Mouse (Mus musculus): Measurements from ENCODE around the gene Mpdu1. TPM values are rescaled to one million over a fixed set of nuclear protein-coding genes. Genes with fewer than 3 reads are reported as not detected.

The Mpdu1 gene
- polyA plus RNA-seq, 1 experiment from 2014 or later: 81.4 TPM

GRCm38 (mm10) chr11:69671726-69672124, 9.3 kb upstream of the Mpdu1 start:
- H3K27me3 ChIP-seq (replicated peaks): no peaks in the 10 kb centered on the region
- peaks cover 33% of the 10 kb centered on the region for H3K4me1 ChIP-seq
- peak overlapping the region; percentile 99 for H3K9ac ChIP-seq
- under 1% methylated on average over 43 of the region's 43 CpGs for WGBS
- peak overlapping the region; percentile 96 for H3K4me2 ChIP-seq (replicated peaks)
- no peaks in the 10 kb centered on the region for H3K9me3 ChIP-seq
- H3K4me3 ChIP-seq: peak overlapping the region; percentile 99
- ATAC-seq (ENCODE audit: low FRiP score, low read depth): peak; percentile 23
- peaks cover 76% of the 10 kb centered on the region for H3K36me3 ChIP-seq
- peak overlapping the region; percentile 87 for H3K27ac ChIP-seq

- no peaks in the 10 kb centered on the region for H3K27me3 ChIP-seq (replicated peaks)
- WGBS: 1% methylated on average over 59 of the region's 61 CpGs
- peak overlapping the region; percentile 87 for H3K27ac ChIP-seq
- peak overlapping the region; percentile 96 for H3K4me2 ChIP-seq (replicated peaks)
- no peaks in the 10 kb centered on the region for H3K9me3 ChIP-seq
- peak overlapping the region; percentile 99 for H3K4me3 ChIP-seq
- peaks cover 76% of the 10 kb centered on the region for H3K36me3 ChIP-seq
- H3K4me1 ChIP-seq: peaks cover 33% of the 10 kb centered on the region
- peak overlapping the region; percentile 99 for H3K9ac ChIP-seq
- ATAC-seq (ENCODE audit: low FRiP score, low read depth): peak; percentile 66
Observed at GRCm38 (mm10) chr11:69670786-69671725, 8.6 kb upstream of the Mpdu1 start.

GRCm38 (mm10) chr11:69666665-69667005, 4.2 kb upstream of the Mpdu1 start:
- Histone ChIP-seq H3K27ac (no peak overlapping the region), H3K27me3 (replicated peaks) (no peaks in the 10 kb centered on the region), H3K9ac (no peak overlapping the region), H3K9me3 (no peaks in the 10 kb centered on the region), H3K36me3 (peaks cover 71% of the 10 kb centered on the region), H3K4me2 (replicated peaks) (no peak overlapping the region), H3K4me3 (no peak overlapping the region), H3K4me1 (peaks cover 30% of the 10 kb centered on the region)
- 89% methylated on average over 3 of the region's 3 CpGs for WGBS
- ATAC-seq (ENCODE audit: low FRiP score, low read depth): no peak

- Histone ChIP-seq H3K9me3 (no peaks in the 10 kb centered on the region), H3K9ac (no peak within 1 kb of the TSS), H3K4me1 (peaks cover 35% of the 10 kb centered on the region), H3K27me3 (replicated peaks) (no peaks in the 10 kb centered on the region), H3K36me3 (peaks cover 71% of the 10 kb centered on the region), H3K4me3 (no peak within 1 kb of the TSS), H3K4me2 (replicated peaks) (no peak within 1 kb of the TSS), H3K27ac (no peak within 1 kb of the TSS)
- no peak for ATAC-seq (ENCODE audit: low FRiP score, low read depth)
- 33% methylated on average over 7 of the region's 7 CpGs for WGBS
Observed at GRCm38 (mm10) chr11:69665961-69666664, 3.7 kb upstream of the Mpdu1 start, which contains the start of gene Cd68. Gene Cd68, minus strand, starts transcription at chr11:69666153.

GRCm38 (mm10) chr11:69665457-69665960, 3.1 kb upstream of the Mpdu1 start:
- peaks cover 35% of the 10 kb centered on the region for H3K4me1 ChIP-seq
- H3K27ac ChIP-seq: no peak overlapping the region
- no peak overlapping the region for H3K9ac ChIP-seq
- H3K36me3 ChIP-seq: peaks cover 65% of the 10 kb centered on the region
- ATAC-seq (ENCODE audit: low FRiP score, low read depth): no peak
- H3K4me2 ChIP-seq (replicated peaks): no peak overlapping the region
- H3K9me3 ChIP-seq: no peaks in the 10 kb centered on the region
- H3K27me3 ChIP-seq (replicated peaks): no peaks in the 10 kb centered on the region
- WGBS: 81% methylated on average over 9 of the region's 9 CpGs
- H3K4me3 ChIP-seq: no peak overlapping the region

- no peak overlapping the region for H3K27ac ChIP-seq
- ATAC-seq (ENCODE audit: low FRiP score, low read depth): no peak
- peaks cover 29% of the 10 kb centered on the region for H3K4me1 ChIP-seq
- no peaks in the 10 kb centered on the region for H3K9me3 ChIP-seq
- H3K27me3 ChIP-seq (replicated peaks): no peaks in the 10 kb centered on the region
- H3K36me3 ChIP-seq: peaks cover 59% of the 10 kb centered on the region
- H3K4me3 ChIP-seq: no peak overlapping the region
- 97% methylated on average over 7 of the region's 7 CpGs for WGBS
- no peak overlapping the region for H3K4me2 ChIP-seq (replicated peaks)
- H3K9ac ChIP-seq: no peak overlapping the region
Observed at GRCm38 (mm10) chr11:69664841-69665240, 2.4 kb upstream of the Mpdu1 start.

- 85% methylated on average over 6 of the region's 6 CpGs for WGBS
- H3K9me3 ChIP-seq: no peaks in the 10 kb centered on the region
- H3K4me2 ChIP-seq (replicated peaks): no peak overlapping the region
- no peaks in the 10 kb centered on the region for H3K27me3 ChIP-seq (replicated peaks)
- H3K27ac ChIP-seq: no peak overlapping the region
- H3K36me3 ChIP-seq: peaks cover 51% of the 10 kb centered on the region
- peaks cover 20% of the 10 kb centered on the region for H3K4me1 ChIP-seq
- H3K4me3 ChIP-seq: no peak overlapping the region
- no peak overlapping the region for H3K9ac ChIP-seq
- ATAC-seq (ENCODE audit: low FRiP score, low read depth): no peak
Observed at GRCm38 (mm10) chr11:69663795-69664194, 1.4 kb upstream of the Mpdu1 start.

GRCm38 (mm10) chr11:69662967-69663671, 677 bp upstream of the Mpdu1 start:
- Histone ChIP-seq H3K4me3 (peak overlapping the region; percentile 51), H3K4me1 (peaks cover 20% of the 10 kb centered on the region), H3K9ac (peak overlapping the region; percentile 63), H3K27me3 (replicated peaks) (no peaks in the 10 kb centered on the region), H3K27ac (peak overlapping the region; percentile 92), H3K4me2 (replicated peaks) (peak overlapping the region; percentile 65), H3K36me3 (peaks cover 51% of the 10 kb centered on the region), H3K9me3 (no peaks in the 10 kb centered on the region)
- 72% methylated on average over 13 of the region's 13 CpGs for WGBS
- ATAC-seq (ENCODE audit: low FRiP score, low read depth): peak; percentile 54

- Histone ChIP-seq H3K36me3 (peaks cover 55% of the 10 kb centered on the region), H3K9me3 (no peaks in the 10 kb centered on the region), H3K4me3 (peak overlapping the region; percentile 51), H3K27me3 (replicated peaks) (no peaks in the 10 kb centered on the region), H3K27ac (0 out of 2 replicates have a peak overlapping the region, but pooled peaks have one; percentile 92), H3K9ac (peak overlapping the region; percentile 63; the same call in 1 of the 2 replicates), H3K4me2 (replicated peaks) (peak overlapping the region; percentile 65), H3K4me1 (peaks cover 20% of the 10 kb centered on the region)
- no peak for ATAC-seq (ENCODE audit: low FRiP score, low read depth)
- WGBS: 88% methylated on average over 3 of the region's 3 CpGs
Observed at GRCm38 (mm10) chr11:69661221-69661881, 1.1 kb downstream of the Mpdu1 start.

- H3K36me3 ChIP-seq: peaks cover 52% of the 10 kb centered on the region
- H3K4me2 ChIP-seq (replicated peaks): no peak overlapping the region
- H3K4me1 ChIP-seq: peaks cover 24% of the 10 kb centered on the region
- no peaks in the 10 kb centered on the region for H3K27me3 ChIP-seq (replicated peaks)
- WGBS: 83% methylated on average over 15 of the region's 15 CpGs
- H3K9me3 ChIP-seq: no peaks in the 10 kb centered on the region
- no peak for ATAC-seq (ENCODE audit: low FRiP score, low read depth)
- H3K27ac ChIP-seq: no peak overlapping the region
- no peak overlapping the region for H3K9ac ChIP-seq
- H3K4me3 ChIP-seq: no peak overlapping the region
Observed at GRCm38 (mm10) chr11:69657462-69657881, 5.0 kb downstream of the Mpdu1 start.

- Histone ChIP-seq H3K9ac (no peak overlapping the region), H3K27ac (no peak overlapping the region)
Observed at GRCm38 (mm10) chr11:69656617-69657461, 5.6 kb downstream of the Mpdu1 start.

More at GRCm38 (mm10) chr11:69656617-69657461, 5.6 kb downstream of the Mpdu1 start:
- Histone ChIP-seq H3K4me2 (replicated peaks) (no peak overlapping the region), H3K4me1 (peaks cover 22% of the 10 kb centered on the region), H3K4me3 (no peak overlapping the region), H3K9me3 (no peaks in the 10 kb centered on the region), H3K27me3 (replicated peaks) (no peaks in the 10 kb centered on the region), H3K36me3 (peaks cover 58% of the 10 kb centered on the region)
- 82% methylated on average over 10 of the region's 10 CpGs for WGBS
- ATAC-seq (ENCODE audit: low FRiP score, low read depth): no peak

All from neural tube, embryonic 12.5 days (tissue).